Mouse (Mus musculus): ENCODE measurements around the gene 1190005I06Rik.

1190005I06Rik gene

DNA sequence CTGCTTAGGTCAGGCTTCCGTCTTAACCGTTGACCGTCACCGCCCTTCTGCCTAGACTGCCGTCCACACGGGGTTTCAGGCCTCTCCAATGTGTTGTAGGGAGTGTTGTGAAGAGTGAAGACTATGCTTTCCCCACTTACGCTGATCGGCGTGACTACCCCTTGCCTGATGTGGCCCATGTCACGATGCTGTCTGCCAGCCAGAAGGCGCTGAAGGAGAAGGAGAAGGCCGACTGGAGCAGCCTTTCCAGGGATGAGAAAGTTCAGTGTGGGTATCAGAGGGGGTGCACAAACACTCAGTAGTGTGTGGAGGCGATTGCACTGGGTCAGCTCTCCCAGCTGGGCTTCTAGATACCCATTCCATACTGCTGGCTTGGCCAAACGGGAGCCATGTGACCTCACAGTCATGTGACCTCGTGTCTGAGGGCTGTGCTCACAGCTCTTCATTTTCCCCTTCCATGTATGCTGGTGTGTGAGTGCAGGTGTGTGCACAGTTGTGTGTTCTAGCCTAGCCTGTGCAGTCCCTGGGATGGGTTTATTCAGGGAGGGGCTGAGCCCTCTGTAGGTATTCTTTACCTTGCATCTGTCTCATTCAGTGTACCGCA is 25.3 kb upstream of the 1190005I06Rik start:
- in situ Hi-C loops (cut with MboI; ENCODE audit: low pct_unique_long_range_greater_than_20kb in 1 of 2, low sequenced_read_pairs in 2 of 2, unreplicated experiment in 1 of 2): no loop called here

DNA sequence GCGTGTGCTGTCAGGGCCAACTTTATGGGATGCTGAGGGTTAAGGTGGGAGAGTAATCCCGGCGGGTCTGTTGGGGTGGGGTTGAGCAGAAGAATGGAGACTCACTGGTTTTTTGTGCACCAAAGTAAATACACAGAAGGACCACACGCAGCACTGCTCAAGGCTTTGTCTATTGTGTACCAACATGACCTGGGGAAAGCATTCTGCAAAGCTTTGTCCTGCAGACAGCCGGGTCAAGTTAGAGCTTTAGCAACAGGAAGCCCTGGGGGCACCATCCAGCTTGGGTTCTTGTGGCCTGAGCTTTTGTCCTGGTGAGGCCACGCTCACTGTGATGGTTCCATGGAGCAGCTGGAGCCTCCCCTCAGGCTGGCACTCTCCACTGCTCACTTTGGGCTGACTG is 24.3 kb upstream of the 1190005I06Rik start:
- in situ Hi-C loops (cut with MboI; ENCODE audit: low pct_unique_long_range_greater_than_20kb in 1 of 2, low sequenced_read_pairs in 2 of 2, unreplicated experiment in 1 of 2): no loop called here

DNA sequence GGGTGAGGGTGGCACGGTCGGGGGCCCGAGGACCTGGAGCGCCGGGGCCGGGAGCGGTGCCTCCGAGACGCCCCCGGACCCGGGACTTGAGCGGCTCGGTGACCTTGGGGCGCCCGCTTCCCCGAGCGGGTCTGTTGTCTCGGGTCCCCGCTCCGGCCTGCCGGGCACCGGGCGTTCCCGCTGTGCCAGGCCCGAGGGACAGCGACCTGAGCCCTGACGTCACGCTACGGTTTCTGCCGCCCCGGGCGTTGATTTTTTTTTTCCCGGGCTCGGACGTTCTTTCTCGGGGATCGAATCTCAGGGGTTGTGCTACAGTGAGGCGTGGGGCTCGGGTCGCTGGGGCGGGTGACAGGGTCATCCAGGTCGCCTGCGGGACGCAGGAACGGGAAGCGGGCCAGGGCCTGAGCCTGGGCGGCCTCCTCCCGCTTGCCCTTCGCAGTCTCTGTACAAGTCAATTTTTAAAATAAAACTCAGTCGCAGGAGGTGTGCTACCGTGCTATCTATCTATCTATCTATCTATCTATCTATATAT is 21.0 kb upstream of the 1190005I06Rik start, which contains the start of gene Emc8:
Gene Emc8 (minus strand): TSS at position 200 of the 532 bp plus-strand sequence.
- in situ Hi-C loops (cut with MboI; ENCODE audit: low pct_unique_long_range_greater_than_20kb in 1 of 2, low sequenced_read_pairs in 2 of 2, unreplicated experiment in 1 of 2): no loop called here

DNA sequence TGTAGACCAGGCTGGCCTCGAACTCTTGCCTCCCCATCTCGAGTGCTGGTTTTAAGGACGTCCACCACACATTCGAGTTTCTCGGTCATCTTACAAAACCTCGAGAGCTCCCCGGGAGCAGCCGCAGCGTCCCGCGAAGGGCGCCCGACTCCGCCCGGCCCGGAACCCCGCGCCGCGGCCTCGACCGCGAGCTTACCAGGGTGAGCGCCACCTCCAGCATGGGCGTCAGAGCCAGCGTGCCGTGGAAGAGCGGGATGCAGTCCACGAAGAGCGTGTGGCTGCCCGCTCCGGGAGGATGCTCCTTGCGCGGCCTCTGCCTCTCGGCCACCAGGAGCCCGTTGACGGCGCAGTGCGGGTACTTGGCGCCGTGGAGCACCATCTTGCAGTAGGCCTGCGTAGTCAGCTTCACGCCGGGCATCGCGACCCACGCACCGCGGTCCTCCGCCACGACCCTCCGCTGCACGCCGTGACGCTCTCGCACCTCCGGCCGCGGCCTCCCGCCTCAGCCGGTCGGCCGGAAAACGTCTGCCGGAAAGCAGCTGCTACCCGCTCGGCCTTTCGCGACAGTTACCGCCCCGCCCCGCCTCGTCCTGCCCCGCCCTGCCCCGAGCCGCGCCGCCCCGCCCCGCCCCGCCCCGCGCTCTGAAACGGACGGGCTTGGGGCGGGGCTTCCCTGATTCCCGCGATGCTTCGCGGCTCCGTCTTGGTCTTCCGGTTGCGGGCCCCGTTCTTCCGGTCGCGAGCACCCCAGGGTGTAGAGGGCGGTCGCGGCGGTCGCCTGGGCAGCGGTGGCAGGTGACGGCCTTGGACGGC is 20.3 kb upstream of the 1190005I06Rik start, which contains the start of the genes Gm27021 and Cox4i1:
Gene Gm27021 (minus strand): TSS at position 519 of the 813 bp plus-strand sequence.
Gene Cox4i1 (plus strand): TSS at position 662 of the 813 bp plus-strand sequence.
- in situ Hi-C loops (cut with MboI; ENCODE audit: low pct_unique_long_range_greater_than_20kb in 1 of 2, low sequenced_read_pairs in 2 of 2, unreplicated experiment in 1 of 2): no loop called here

DNA sequence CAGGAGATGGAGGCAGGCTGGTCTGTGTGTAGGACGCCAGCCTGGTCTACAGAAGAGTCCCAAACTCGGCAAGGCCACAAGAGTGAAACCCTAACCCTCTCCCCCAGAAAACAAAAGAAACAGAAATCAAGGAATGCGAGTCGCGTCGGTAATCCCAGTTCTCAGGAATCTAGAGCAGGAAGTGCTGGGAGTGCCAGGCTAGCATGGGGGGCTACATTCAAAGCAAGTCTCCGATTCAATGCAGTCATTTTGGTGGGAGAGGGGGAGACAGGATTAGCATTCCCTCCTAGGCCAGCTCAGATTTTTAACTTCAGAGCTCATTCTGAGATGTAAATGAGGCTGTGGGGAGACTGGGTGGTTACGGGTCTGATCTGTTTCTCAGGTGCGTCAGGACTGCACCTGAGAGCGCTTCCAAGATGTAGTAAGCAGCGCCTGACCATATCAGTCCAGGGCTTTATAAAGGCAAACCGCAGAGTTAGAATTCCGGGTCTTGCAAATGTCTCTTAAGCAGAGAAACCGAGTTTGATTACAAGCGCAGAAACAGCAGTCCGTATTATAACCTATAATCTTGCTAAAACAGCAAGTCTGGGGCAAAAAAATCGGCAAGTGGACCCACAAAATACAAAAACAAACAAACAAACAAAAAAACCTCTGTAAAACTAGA is 19.5 kb upstream of the 1190005I06Rik start:
- in situ Hi-C loops (cut with MboI; ENCODE audit: low pct_unique_long_range_greater_than_20kb in 1 of 2, low sequenced_read_pairs in 2 of 2, unreplicated experiment in 1 of 2): no loop called here

DNA sequence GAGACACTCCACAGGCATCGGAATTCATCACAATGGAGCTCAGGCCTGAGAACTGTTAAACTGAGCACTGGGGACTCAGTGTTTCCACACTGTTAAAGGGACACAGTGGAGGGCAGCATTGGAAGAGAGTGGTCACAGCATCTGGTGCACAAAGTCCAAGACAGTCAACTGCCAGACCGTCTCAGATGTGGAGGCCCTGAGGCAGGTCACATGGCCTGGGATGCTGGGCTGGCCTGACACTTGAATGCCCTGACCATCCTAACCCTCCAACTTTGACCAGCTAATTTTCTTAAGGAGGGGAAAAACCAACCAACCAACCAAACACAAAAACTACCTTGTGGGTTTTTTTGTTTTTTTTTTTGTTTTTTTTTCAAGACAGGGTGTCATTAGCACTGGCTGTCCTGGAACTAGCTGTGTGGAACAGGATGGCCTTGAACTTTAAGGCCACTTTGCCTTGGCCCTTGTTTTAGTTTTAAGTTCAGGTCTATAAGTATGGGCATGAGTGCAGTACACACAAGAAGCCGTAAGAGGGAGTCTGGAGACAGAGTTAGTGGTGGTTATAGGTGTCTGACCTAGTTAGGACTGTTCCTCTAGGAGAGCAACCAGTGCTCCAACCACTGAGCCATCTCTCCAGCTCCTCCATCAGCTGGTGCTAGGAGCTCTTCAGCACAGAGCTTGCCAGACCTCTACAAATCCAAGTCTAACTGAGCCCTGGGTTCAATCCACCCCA is 18.5 kb upstream of the 1190005I06Rik start:
- in situ Hi-C loops (cut with MboI; ENCODE audit: low pct_unique_long_range_greater_than_20kb in 1 of 2, low sequenced_read_pairs in 2 of 2, unreplicated experiment in 1 of 2): no loop called here

DNA sequence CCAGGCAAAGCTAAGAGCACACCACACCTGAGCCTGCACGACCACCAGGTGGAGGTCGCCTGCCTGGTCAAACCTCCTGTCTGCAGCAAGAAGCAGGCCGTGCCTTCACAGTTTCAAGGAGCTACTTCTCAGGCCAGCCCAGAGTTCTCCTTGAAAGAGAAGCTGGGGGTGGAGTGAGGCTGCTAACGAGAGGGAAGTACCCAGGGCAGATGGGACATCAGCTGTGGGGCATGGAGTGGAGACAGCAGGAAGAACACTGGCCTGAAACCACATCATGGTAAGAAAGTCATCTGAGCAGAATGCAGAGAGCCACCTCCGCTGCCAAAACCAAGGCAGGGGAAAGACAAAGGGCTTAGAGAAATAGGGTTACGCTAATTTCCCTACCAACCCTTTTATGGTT is 17.1 kb upstream of the 1190005I06Rik start:
- in situ Hi-C loops (cut with MboI; ENCODE audit: low pct_unique_long_range_greater_than_20kb in 1 of 2, low sequenced_read_pairs in 2 of 2, unreplicated experiment in 1 of 2): no loop called here

DNA sequence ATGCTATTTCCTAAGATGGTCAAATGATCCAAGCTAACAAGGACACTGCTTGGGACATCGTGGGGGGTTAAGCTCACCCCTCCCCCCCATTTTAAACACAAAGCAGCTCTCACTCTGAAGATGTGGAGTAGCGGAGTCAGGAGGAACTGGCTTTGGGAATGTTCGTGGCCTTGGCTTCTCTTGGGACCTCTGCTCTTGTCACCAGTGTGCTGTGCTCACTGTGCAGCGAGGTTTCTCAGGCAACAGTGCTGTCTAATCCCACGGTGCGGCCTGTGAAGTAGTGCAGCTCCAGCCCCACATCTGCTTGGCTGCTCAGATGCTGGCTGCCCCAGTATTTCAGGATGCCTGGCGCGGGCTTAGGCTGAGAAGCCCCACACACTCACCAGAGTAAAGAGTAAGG is 10.0 kb upstream of the 1190005I06Rik start:
- in situ Hi-C loops (cut with MboI; ENCODE audit: low pct_unique_long_range_greater_than_20kb in 1 of 2, low sequenced_read_pairs in 2 of 2, unreplicated experiment in 1 of 2): no loop called here

DNA sequence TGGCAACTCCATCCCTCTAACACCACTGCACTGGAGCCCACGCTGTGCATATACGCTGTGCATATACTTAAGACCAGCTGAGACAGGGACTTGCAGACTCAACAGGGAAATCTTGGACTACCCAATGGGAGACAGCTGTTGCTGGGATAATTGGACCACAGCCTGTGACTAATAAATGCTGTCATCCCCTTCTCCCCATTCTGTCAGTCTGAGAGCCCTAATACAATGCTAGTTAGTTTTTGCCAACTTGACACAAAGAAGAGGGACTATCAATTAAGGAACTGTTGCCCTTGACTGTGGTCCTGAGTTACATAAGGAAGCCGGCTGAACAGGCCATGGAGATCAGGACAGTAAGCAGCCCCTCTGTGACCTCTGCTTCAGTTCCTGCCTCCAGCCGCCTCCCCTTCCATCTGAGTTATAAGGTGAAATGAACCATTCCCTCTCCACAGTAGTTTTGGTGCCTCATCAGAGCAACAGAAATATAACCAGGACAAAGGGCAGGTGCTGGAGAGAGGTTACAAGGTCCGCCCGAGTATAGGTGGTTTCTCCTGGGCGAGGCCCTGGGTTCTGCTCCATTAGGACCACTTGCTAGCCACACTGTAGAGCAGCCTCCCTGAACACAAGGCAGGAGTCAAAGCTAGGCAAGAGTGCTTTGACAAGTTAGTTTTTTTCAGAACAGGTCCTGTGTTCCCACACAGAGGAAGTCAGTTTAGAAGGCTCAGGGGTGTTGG is 9.1 kb upstream of the 1190005I06Rik start:
- in situ Hi-C loops (cut with MboI; ENCODE audit: low pct_unique_long_range_greater_than_20kb in 1 of 2, low sequenced_read_pairs in 2 of 2, unreplicated experiment in 1 of 2): no loop called here

DNA sequence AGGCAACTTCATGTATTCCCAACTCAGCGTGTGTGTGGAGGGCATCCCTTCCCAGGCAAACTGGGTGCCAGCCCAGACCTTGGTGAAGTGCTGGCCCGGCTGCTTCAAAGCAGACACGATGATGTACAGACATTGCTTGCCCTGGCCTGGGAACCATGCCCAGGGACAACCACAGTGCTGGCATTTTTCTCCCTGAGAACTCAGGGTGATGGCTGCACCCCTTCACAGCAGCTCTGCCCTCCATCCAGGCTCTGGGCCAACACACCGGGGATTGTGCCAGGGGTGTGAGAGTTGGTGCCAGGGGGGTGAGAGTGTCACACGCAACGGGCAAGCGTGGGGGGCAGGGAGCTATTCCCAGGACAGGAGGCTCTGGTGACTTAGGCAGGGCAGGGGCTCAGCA is 2.8 kb downstream of the 1190005I06Rik start:
- in situ Hi-C loops (cut with MboI; ENCODE audit: low pct_unique_long_range_greater_than_20kb in 1 of 2, low sequenced_read_pairs in 2 of 2, unreplicated experiment in 1 of 2): no loop called here

DNA sequence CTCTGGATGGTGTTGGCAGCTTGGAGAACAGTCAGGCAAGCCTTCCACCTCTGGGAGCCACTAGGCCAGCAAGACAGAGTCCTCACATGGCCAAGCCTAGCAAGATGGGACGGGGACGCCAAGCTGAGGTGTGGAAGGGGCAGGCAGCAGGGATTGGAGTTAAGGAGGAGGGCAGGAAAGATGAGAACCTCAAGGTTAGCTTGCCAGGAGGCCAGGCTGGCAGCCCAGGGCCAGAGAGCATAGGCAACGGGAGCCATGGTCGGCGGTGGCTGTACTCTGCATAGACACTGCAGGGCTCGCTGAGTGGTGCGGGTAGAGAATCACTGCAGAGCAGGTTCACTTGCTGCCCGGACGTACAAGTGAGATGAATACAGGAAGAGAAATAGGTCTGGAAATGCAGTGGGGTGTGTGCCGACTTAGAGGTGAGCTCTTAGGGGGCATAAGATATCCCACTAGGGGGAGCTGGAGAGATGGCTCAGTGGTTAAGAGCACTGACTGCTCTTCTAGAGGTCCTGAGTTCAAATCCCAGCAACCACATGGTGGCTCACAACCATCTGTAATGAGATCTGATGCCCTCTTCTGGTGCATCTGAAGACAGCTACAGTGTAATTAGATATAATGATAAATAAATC is 5.3 kb downstream of the 1190005I06Rik start:
- in situ Hi-C loops (cut with MboI; ENCODE audit: low pct_unique_long_range_greater_than_20kb in 1 of 2, low sequenced_read_pairs in 2 of 2, unreplicated experiment in 1 of 2): no loop called here

DNA sequence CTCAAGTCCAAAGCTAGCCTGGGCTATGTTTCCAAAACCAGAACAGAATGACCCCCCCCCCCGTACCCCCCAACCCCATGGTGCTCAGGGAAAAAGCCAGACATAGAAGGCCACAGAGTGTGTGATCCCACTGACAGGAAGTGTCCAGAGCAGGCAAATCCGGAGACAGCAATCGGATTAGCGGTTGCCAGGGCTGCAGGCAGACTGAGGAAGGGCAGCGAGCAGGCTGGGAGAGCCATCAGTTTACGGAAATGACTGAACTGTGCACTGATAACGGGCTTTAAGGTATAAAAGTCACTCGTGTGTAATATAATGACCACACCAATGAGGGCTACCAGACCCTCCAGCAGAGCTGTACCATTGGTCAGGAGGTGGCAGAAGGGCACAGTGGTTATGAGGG is 6.2 kb downstream of the 1190005I06Rik start:
- in situ Hi-C loops (cut with MboI; ENCODE audit: low pct_unique_long_range_greater_than_20kb in 1 of 2, low sequenced_read_pairs in 2 of 2, unreplicated experiment in 1 of 2): no loop called here

DNA sequence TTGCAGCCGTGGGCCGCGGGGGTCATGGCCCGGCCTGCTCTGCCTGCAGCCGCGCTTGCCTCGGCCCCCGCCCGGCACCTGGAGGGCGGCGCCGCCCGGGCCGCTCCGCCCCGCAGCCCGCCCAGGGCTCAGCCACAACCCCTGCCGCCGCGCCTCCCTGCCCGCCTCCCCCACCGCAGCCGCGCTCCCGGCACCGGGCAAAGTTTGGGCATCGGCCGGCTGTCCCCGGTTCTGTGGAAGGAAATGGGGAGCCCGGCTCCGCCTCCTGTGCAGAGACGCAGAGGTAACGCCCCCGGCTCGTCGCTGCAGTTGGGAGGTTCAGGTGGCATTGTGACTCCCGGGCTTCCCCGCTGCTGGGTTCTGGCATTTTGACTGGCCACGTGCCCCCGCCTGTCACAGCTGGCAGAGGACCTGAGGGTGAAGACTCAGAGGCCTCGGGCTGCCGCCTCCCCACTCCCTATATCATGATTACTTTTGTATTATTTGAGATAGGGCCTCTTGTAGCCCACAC is 13.0 kb downstream of the 1190005I06Rik start:
- in situ Hi-C loops (cut with MboI; ENCODE audit: low pct_unique_long_range_greater_than_20kb in 1 of 2, low sequenced_read_pairs in 2 of 2, unreplicated experiment in 1 of 2): no loop called here

DNA sequence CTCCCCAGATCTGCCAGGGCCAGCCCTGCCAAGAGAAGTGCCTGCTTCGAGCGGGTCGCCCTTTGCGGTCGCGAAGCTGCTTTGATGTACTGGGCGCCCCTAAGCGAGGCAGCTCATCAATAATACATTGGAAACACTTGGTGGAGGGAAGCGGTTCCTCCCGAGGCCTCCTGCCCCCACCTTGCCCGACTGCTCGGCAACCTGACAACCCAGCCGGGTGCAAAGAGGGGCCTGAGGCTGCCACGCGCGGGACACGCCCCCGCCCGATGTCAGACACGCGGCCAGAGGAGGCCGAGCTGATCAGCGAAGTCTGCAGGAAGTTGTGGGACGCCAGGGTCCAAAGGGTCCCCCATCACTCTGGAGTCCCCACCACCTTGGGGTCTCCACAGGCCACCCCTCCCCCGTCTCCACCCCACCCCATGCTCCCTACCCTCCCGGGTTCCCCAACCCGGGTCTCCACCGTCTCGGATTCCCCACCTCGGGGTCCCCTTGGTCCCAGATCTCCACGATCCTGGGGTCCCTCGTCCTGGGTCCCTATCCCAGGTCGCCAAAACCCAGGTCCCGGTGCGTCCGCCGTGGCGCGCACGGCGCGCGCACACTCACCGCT is 13.7 kb downstream of the 1190005I06Rik start:
- in situ Hi-C loops (cut with MboI; ENCODE audit: low pct_unique_long_range_greater_than_20kb in 1 of 2, low sequenced_read_pairs in 2 of 2, unreplicated experiment in 1 of 2): no loop called here

DNA sequence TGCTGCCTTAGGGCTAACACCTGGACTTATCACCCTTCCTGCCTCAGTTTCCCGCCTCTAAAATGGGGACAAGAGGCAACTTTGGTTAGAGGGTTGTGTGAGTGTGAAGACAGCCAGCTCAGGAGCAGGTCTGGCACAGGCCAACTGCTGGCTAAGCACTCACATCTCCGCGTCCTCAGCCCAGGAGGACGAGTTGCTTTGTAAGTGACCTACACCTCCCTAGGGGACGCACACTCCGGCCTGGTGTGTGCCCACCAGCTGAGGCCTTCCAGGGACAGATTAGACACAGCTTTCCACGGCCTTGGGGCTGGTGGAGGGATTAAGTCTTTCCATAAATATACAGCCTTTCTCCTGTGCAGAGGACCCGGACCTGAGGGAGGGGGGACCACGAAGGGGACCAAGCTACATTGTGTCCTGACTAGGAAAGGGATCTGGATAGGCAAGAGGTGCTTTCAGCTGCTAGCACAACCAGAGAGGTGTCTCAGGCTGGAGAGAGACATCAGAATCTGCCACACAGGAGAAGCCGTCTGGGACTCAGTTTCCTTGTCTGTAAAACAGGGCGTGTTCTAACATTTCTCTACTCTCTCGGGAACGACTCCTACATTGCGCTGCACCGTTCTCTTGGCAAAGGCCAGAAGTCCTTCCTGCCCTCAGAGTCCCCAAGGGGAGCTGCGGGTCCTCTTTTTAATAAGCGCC is 14.3 kb downstream of the 1190005I06Rik start:
- in situ Hi-C loops (cut with MboI; ENCODE audit: low pct_unique_long_range_greater_than_20kb in 1 of 2, low sequenced_read_pairs in 2 of 2, unreplicated experiment in 1 of 2): no loop called here

All from mouse embryonic stem cell (cell line).